Mouse (Mus musculus) heart, postnatal 0 days (tissue): ENCODE measurements around the gene Cntn2. TPM values are rescaled to one million over a fixed set of nuclear protein-coding genes. Genes with fewer than 3 reads are reported as not detected.

Experiments used
- ATAC-seq: fragments of 200-750 bp; cut with Nextera tagmentation; 2 replicates; pipeline ENCODE4 v1.8.0; 2017; ENCODE audit warnings: low read depth, moderate number of reproducible peaks, moderate library complexity; ENCODE audit not compliant: insufficient read depth
- DNase-seq: peaks from one replicate; pipeline ENCODE4 v3.0.0-alpha.2; 2016; ENCODE audit warnings: low spot score
- H3K27ac ChIP-seq: fragments of 300-500 bp; sonication (generic); 2 replicates; pipeline ENCODE4 v1.5.1; 2014; ENCODE audit warnings: low read depth, mild to moderate bottlenecking
- H3K27me3 ChIP-seq: fragments of 300-500 bp; sonication (generic); 2 replicates; pipeline ENCODE4 v1.6.1; 2014; ENCODE audit warnings: low read length, mixed read lengths; ENCODE audit not compliant: control insufficient read depth, insufficient read depth
- H3K36me3 ChIP-seq: fragments of 300-500 bp; sonication (generic); replicated peaks from 2 replicates; pipeline ENCODE4 v1.6.1; 2014; ENCODE audit warnings: low read length, mixed read lengths; ENCODE audit not compliant: control insufficient read depth, insufficient read depth
- H3K4me1 ChIP-seq: fragments of 300-500 bp; sonication (generic); 2 replicates; pipeline ENCODE4 v1.6.1; 2014; ENCODE audit warnings: antibody characterized with exemption; ENCODE audit not compliant: control insufficient read depth, insufficient read depth
- H3K4me2 ChIP-seq: fragments of 300-500 bp; sonication (generic); 2 replicates; pipeline ENCODE4 v1.6.1; 2014; ENCODE audit warnings: low read depth, mild to moderate bottlenecking, low read length, moderate library complexity
- H3K4me3 ChIP-seq: fragments of 300-500 bp; sonication (generic); 2 replicates; pipeline ENCODE4 v1.5.1; 2014; ENCODE audit warnings: low read depth, low read length
- H3K9ac ChIP-seq: fragments of 300-500 bp; sonication (generic); replicated peaks from 2 replicates; pipeline ENCODE4 v1.6.1; 2014; ENCODE audit warnings: low read depth, low read length, mixed read lengths
- H3K9me3 ChIP-seq: fragments of 300-500 bp; sonication (generic); replicated peaks from 2 replicates; pipeline ENCODE4 v1.6.1; 2016; ENCODE audit warnings: low read length; ENCODE audit not compliant: control insufficient read depth
- CTCF ChIP-seq: IDR thresholded peaks from 2 replicates; pipeline ENCODE4 v1.5.1; 2016; ENCODE audit warnings: antibody characterized with exemption, control low read depth, low read depth
- EP300 ChIP-seq: IDR thresholded peaks from 2 replicates; pipeline ENCODE4 v1.6.1; 2016; ENCODE audit warnings: antibody characterized with exemption, low read depth
- WGBS: fragments of 180-500 bp; shearing (Covaris S2); extraction: QIAGEN DNeasy Blood & Tissue Kit; methylation state at CpG from one replicate; pipeline ENCODE4 v1.1.7; 2014; 5-methylcytosine and 5-hydroxymethylcytosine counted together
- polyA plus RNA-seq: library from polyadenylated mRNA; unstranded; fragments of >200 nt; fragmentation: Nextera tagmentation; extraction: Ambion mirVana; gene quantifications from 2 replicates; pipeline ENCODE4 v1.2.1, GENCODE M21; 2015
- total RNA-seq: library from RNA; depleted of rRNA; stranded (reverse); fragments of >200 nt; gene quantifications from 2 replicates; pipeline ENCODE4 v1.2.3, GENCODE M21; 2014; ENCODE audit warnings: low replicate concordance

The Cntn2 gene
- total and polyA plus RNA-seq, 2 experiments from 2014 or later, result 1.0 to 4.4 TPM

DNA sequence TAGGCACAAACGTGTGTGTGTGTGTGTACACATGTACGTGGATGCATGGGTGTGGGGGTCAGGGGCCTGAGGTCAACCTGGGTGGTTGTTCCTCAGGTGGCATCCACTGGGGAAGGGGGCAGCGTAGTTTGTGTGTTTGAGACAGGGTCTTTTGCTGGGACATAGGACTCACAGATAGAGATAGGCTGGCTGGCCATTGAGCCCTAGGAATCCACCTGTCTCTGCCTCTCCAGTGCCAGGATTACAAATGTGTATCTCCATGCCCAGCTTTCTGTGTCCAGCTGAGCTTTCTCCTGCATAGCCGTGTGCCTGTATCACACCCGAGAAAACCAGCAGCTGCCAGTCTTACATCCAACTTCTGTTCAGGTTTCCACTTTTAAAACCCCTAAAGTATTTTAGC, 33.3 kb downstream of the Cntn2 start:
- Histone ChIP-seq H3K27me3 (0 out of 2 replicates have a peak, but pooled peaks cover 5% of the 10 kb centered on the region), H3K4me1 (no peaks in the 10 kb centered on the region), H3K9me3 (no peaks in the 10 kb centered on the region), H3K4me2 (no peak overlapping the region), H3K27ac (no peak overlapping the region), H3K9ac (no peak overlapping the region), H3K4me3 (no peak overlapping the region), H3K36me3 (peaks cover 34% of the 10 kb centered on the region)
- ATAC-seq, result no peak
- TF ChIP-seq CTCF (no peak), EP300 (no peak)
- 88% methylated on average over 5 of the region's 5 CpGs for WGBS
- DNase-seq, result no peak

DNA sequence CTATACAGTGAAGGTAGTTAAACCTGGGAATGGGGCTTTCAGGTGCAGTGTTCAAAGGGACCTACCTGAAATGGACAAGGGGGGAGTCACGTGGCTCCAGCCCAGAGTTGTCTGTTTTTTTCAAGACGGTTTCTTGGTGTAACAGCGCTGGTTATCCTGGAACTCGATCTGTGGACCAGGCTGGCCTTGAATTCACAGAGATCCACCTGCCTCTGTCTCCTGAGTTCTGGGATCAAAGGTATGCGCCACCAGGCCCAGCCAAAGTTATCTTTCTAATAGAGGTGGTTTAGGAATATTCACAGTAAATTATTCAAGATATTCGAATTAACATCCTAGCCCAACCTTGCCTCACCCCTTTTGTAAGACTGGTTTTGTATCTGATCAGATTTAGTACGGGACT, 36.4 kb downstream of the Cntn2 start:
- Histone ChIP-seq H3K27me3 (no peaks in the 10 kb centered on the region), H3K4me2 (no peak overlapping the region), H3K4me1 (no peaks in the 10 kb centered on the region), H3K36me3 (peaks cover 56% of the 10 kb centered on the region), H3K4me3 (no peak overlapping the region), H3K9me3 (no peaks in the 10 kb centered on the region), H3K27ac (no peak overlapping the region), H3K9ac (no peak overlapping the region)
- ATAC-seq, result no peak
- no peak for TF ChIP-seq CTCF
- TF ChIP-seq EP300, result no peak
- DNase-seq, result no peak
- 88% methylated on average over 7 of the region's 7 CpGs for WGBS

DNA sequence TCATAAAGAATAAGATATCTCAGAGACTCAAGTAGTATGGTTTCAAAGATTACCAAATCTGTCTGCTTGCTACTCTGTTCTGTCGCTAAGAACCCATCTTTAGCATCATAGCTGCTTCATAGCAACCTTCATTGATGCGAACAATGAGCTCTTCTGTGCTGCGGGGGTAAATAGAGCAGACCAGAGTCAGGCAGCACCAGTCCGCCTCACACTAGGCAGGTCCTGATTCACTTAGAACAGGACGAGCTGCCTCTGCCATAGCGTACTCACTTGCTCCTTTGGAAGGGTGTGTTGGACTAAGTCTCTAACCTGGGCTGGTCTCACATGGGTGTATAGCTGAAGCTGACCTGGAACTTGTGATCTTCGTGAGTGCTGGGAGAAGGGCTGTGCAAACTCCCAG, 37.0 kb downstream of the Cntn2 start, which contains the start of gene Tmem81:
TSS of gene Tmem81 (plus strand) at position 173 of the 400 bp plus-strand sequence.
- H3K27me3 ChIP-seq, result no peaks in the 10 kb centered on the region
- no peaks in the 10 kb centered on the region for H3K9me3 ChIP-seq
- TF ChIP-seq CTCF (no peak), EP300 (no peak)
- H3K4me1 ChIP-seq, result no peaks in the 10 kb centered on the region
- peaks cover 62% of the 10 kb centered on the region for H3K36me3 ChIP-seq
- 94% methylated on average over 7 of the region's 7 CpGs for WGBS
- no peak for DNase-seq
- no peak for ATAC-seq
- no peak within 1 kb of the TSS for H3K9ac ChIP-seq
- no peak within 1 kb of the TSS for H3K4me2 ChIP-seq
- no peak within 1 kb of the TSS for H3K4me3 ChIP-seq
- H3K27ac ChIP-seq, result no peak within 1 kb of the TSS

DNA sequence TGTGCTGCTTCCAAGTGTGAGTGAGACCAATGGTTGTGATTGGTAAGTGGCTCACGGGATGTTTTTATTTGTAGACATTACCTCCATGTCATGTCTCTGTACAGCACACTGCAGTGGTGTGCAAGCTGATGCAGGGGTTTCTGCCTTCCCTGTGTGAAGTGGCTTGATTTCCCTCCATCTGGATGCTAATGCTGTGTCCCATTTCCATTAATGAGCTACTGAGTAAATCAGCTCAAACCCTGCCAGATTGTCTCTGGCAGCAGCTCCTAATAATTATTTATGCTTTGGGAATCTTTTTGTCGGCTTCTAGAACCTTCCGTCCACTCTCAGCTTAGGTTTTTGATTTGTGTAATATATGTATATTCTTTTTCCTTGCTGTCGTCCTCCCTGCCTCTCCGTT, 37.9 kb downstream of the Cntn2 start:
- WGBS, result 89% methylated on average over 5 of the region's 5 CpGs

DNA sequence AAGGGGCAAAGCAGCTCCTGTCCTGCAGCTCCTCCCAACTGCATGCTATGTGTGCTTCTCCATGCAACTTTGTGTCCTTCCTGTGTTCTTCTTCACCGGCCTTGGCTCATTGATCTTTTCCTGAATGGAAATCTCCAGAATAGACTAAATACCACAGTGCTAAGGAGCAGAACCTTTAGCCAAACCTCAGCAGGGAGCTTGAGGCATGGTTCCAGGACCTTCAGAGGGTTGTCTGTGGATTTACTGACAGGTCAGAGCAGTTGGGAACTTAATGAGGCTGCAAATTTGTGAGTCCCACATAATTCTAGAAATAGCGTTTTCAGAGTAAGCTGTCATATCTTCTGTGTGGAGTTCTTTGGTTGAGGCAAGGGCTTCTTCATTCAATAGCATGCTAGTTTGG, 42.5 kb downstream of the Cntn2 start:
- peaks cover 85% of the 10 kb centered on the region for H3K36me3 ChIP-seq
- 86% methylated on average over 2 of the region's 2 CpGs for WGBS

More for the DNA sequence above, 37.9 kb downstream of the Cntn2 start:
- no peak overlapping the region for H3K4me3 ChIP-seq
- TF ChIP-seq EP300, result no peak
- no peak for TF ChIP-seq CTCF
- DNase-seq (no peak), ATAC-seq (no peak)
- H3K4me2 ChIP-seq, result no peak overlapping the region
- H3K27ac ChIP-seq, result no peak overlapping the region
- no peaks in the 10 kb centered on the region for H3K9me3 ChIP-seq
- H3K36me3 ChIP-seq, result peaks cover 71% of the 10 kb centered on the region
- H3K27me3 ChIP-seq, result no peaks in the 10 kb centered on the region
- H3K4me1 ChIP-seq, result no peaks in the 10 kb centered on the region
- no peak overlapping the region for H3K9ac ChIP-seq

DNA sequence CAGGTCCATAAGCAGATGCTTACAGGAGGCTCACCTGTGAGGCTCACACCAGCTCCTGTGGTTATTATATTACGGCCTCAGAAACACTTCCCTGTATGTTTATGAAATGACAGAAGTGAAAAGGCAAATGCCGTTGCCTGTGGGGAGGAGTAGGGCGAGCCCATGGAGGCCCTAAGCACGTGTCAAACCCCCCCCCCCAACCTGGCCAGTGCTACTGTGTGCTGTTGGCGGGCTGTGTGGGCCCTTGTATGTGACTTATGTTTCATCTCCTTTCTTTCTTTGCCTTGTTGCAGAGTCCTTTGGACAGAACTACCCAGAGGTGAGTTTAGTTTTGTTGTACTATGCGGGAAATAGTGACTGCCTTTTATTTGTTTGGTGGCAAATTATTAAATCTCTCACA, 59.3 kb downstream of the Cntn2 start:
- DNase-seq (no peak), ATAC-seq (no peak)
- Histone ChIP-seq H3K27me3 (no peaks in the 10 kb centered on the region), H3K4me1 (no peaks in the 10 kb centered on the region), H3K4me2 (no peak overlapping the region), H3K4me3 (no peak overlapping the region), H3K9me3 (no peaks in the 10 kb centered on the region), H3K36me3 (peaks cover 31% of the 10 kb centered on the region), H3K9ac (no peak overlapping the region), H3K27ac (no peak overlapping the region)
- WGBS, result 84% methylated on average over 6 of the region's 6 CpGs
- TF ChIP-seq EP300, result no peak
- TF ChIP-seq CTCF, result no peak

More for the DNA sequence above, 42.5 kb downstream of the Cntn2 start:
- no peaks in the 10 kb centered on the region for H3K27me3 ChIP-seq
- no peak overlapping the region for H3K9ac ChIP-seq
- TF ChIP-seq CTCF, result no peak
- TF ChIP-seq EP300, result no peak
- H3K27ac ChIP-seq, result no peak overlapping the region
- H3K4me2 ChIP-seq, result no peak overlapping the region
- no peak overlapping the region for H3K4me3 ChIP-seq
- no peak for DNase-seq
- ATAC-seq, result no peak
- H3K9me3 ChIP-seq, result no peaks in the 10 kb centered on the region
- no peaks in the 10 kb centered on the region for H3K4me1 ChIP-seq
